In genomic region chr11:53761822-53762221, GRCm38 (mm10) we compare ENCODE assay signal across 9 mouse cellular contexts. TPM values are rescaled to one million over a fixed set of nuclear protein-coding genes. Genes with fewer than 3 reads are reported as not detected.
DNase-seq lines count a peak whose midpoint lies in the region; ATAC-seq and TF ChIP-seq lines count a peak whose summit lies in the region.
"Had no signal": no experiment of that assay in that cellular context is flagged by ENCODE, and none has a peak within 500 bp of the region (broad histone marks: within the 10 kb centered on the region; RNA-seq: fewer than 3 reads in every experiment).

No protein-coding gene starts in this region.

- no peaks in the 10 kb centered on the region for H3K36me3 ChIP-seq in forebrain, embryonic 16.5 days (ENCODE audit: control insufficient read depth, insufficient read depth)
- H3K36me3 ChIP-seq in forebrain, embryonic 10.5 days (replicated peaks), result no peaks in the 10 kb centered on the region
- H3K36me3 ChIP-seq in E14TG2a.4 (ENCODE audit: insufficient read depth, low read length), result no peaks in the 10 kb centered on the region
- H3K36me3 ChIP-seq in intestine, embryonic 15.5 days, result no peaks in the 10 kb centered on the region
- H3K36me3 ChIP-seq in lung, embryonic 14.5 days (ENCODE audit: insufficient read depth), result no peaks in the 10 kb centered on the region

- no peak for ATAC-seq in forebrain, embryonic 16.5 days
- ATAC-seq in intestine, embryonic 15.5 days, result no peak
- peak; percentile 52; the same call in 1 of the 2 replicates for ATAC-seq in lung, embryonic 14.5 days (ENCODE audit: insufficient read depth)

- peaks cover 22% of the 10 kb centered on the region for H3K4me1 ChIP-seq in forebrain, embryonic 16.5 days (replicated peaks; ENCODE audit: control insufficient read depth, insufficient read depth, low read length)
- peaks cover 65% of the 10 kb centered on the region for H3K4me1 ChIP-seq in forebrain, embryonic 10.5 days
- peaks cover 90% of the 10 kb centered on the region for H3K4me1 ChIP-seq in E14TG2a.4 (replicated peaks; ENCODE audit: low read depth, low read length)
- H3K4me1 ChIP-seq in embryonic fibroblast, embryonic 13.5 days (ENCODE audit: control insufficient read depth, insufficient read depth, low read length), result peaks cover 21% of the 10 kb centered on the region; the same call in 1 of the 2 replicates
- peaks cover 66% of the 10 kb centered on the region for H3K4me1 ChIP-seq in intestine, embryonic 15.5 days (replicated peaks)
- peaks cover 45% of the 10 kb centered on the region for H3K4me1 ChIP-seq in lung, embryonic 14.5 days (ENCODE audit: insufficient read depth)

- peaks cover 7% of the 10 kb centered on the region; the same call in 1 of the 2 replicates for H3K27me3 ChIP-seq in forebrain, embryonic 16.5 days (replicated peaks; ENCODE audit: control insufficient read depth, insufficient read depth, low read length)
- peaks cover 78% of the 10 kb centered on the region for H3K27me3 ChIP-seq in forebrain, embryonic 10.5 days (ENCODE audit: poor library complexity, severe bottlenecking)
- H3K27me3 ChIP-seq in E14TG2a.4 (ENCODE audit: insufficient read depth, low read length), result no peaks in the 10 kb centered on the region
- no peaks in the 10 kb centered on the region for H3K27me3 ChIP-seq in intestine, embryonic 15.5 days (replicated peaks)
- no peaks in the 10 kb centered on the region for H3K27me3 ChIP-seq in lung, embryonic 14.5 days (ENCODE audit: insufficient read depth, low read length)

- no peak for TF ChIP-seq CTCF in E14TG2a.4 (conservative IDR thresholded peaks at IDR 0.05; ENCODE audit: low read length)
- TF ChIP-seq CTCF in embryonic fibroblast, embryonic 13.5 days (IDR thresholded peaks at IDR 0.05; ENCODE audit: borderline replicate concordance, insufficient read depth, low read length), result no peak
- TF ChIP-seq CTCF in lung, embryonic 14.5 days (IDR thresholded peaks at IDR 0.05; ENCODE audit: low read depth), result no peak

- no peak for DNase-seq in forebrain, embryonic 10.5 days (ENCODE audit: extremely low spot score, low spot score)
- DNase-seq in lung, embryonic 14.5 days, result peak; percentile 89
- DNase-seq in frontal cortex, postnatal 14 days (ENCODE audit: low spot score in 2 of 2), result no peak
- DNase-seq in layer of hippocampus, adult 18-20 months (ENCODE audit: low spot score in 2 of 2), result no peak

- 0 out of 2 replicates have a peak overlapping the region, but pooled peaks have one; percentile 14 for H3K27ac ChIP-seq in forebrain, embryonic 16.5 days (ENCODE audit: low read length)
- H3K27ac ChIP-seq in forebrain, embryonic 10.5 days, result no peak overlapping the region
- H3K27ac ChIP-seq in embryonic fibroblast, embryonic 13.5 days (ENCODE audit: insufficient read depth, low read length), result peak overlapping the region; percentile 86
- H3K27ac ChIP-seq in intestine, embryonic 15.5 days, result peak overlapping the region; percentile 98
- peak overlapping the region; percentile 97 for H3K27ac ChIP-seq in lung, embryonic 14.5 days (ENCODE audit: low read depth)

- H3K9me3 ChIP-seq in forebrain, embryonic 16.5 days (ENCODE audit: control insufficient read depth, low read length), result no peaks in the 10 kb centered on the region
- H3K9me3 ChIP-seq in forebrain, embryonic 10.5 days, result no peaks in the 10 kb centered on the region
- H3K9me3 ChIP-seq in E14TG2a.4 (ENCODE audit: low read length), result no peaks in the 10 kb centered on the region
- H3K9me3 ChIP-seq in intestine, embryonic 15.5 days, result no peaks in the 10 kb centered on the region
- no peaks in the 10 kb centered on the region for H3K9me3 ChIP-seq in lung, embryonic 14.5 days (ENCODE audit: low read depth, low read length)

- H3K4me2 ChIP-seq in forebrain, embryonic 16.5 days (ENCODE audit: low read length), result no peak overlapping the region
- peak overlapping the region; percentile 75; the same call in 1 of the 2 replicates for H3K4me2 ChIP-seq in intestine, embryonic 15.5 days (replicated peaks)
- H3K4me2 ChIP-seq in lung, embryonic 14.5 days, result 0 out of 2 replicates have a peak overlapping the region, but pooled peaks have one; percentile 12

- 0 out of 2 replicates have a peak, but pooled peaks have one; percentile 41 for TF ChIP-seq POLR2A in embryonic fibroblast, embryonic 13.5 days (IDR thresholded peaks at IDR 0.05; ENCODE audit: low read depth, low read length)

- H3K4me3 ChIP-seq in forebrain, embryonic 16.5 days (replicated peaks; ENCODE audit: low read length), result no peak overlapping the region
- no peak overlapping the region for H3K4me3 ChIP-seq in forebrain, embryonic 10.5 days
- peak overlapping the region; percentile 74; the same call in 1 of the 2 replicates for H3K4me3 ChIP-seq in E14TG2a.4 (replicated peaks; ENCODE audit: low read length)
- no peak overlapping the region for H3K4me3 ChIP-seq in embryonic fibroblast, embryonic 13.5 days (ENCODE audit: insufficient read depth, low read length)
- H3K4me3 ChIP-seq in intestine, embryonic 15.5 days (replicated peaks), result no peak overlapping the region
- no peak overlapping the region for H3K4me3 ChIP-seq in lung, embryonic 14.5 days (ENCODE audit: low read depth, low read length)

- H3K9ac ChIP-seq in forebrain, embryonic 16.5 days (replicated peaks; ENCODE audit: low read depth, low read length), result no peak overlapping the region
- no peak overlapping the region for H3K9ac ChIP-seq in intestine, embryonic 15.5 days
- H3K9ac ChIP-seq in lung, embryonic 14.5 days, result 0 out of 2 replicates have a peak overlapping the region, but pooled peaks have one; percentile 4

- 49% methylated on average over 2 of the region's 2 CpGs for WGBS in forebrain, embryonic 16.5 days
- WGBS in forebrain, embryonic 10.5 days, result 56% methylated on average over 2 of the region's 2 CpGs
- 31% methylated on average over 2 of the region's 2 CpGs for WGBS in intestine, embryonic 15.5 days
- 22% methylated on average over 2 of the region's 2 CpGs for WGBS in lung, embryonic 14.5 days

RNA-seq across cellular contexts. Expression of gene Irf1, which starts 8.0 kb away (rescaled TPM):
- polyA plus RNA-seq in forebrain, embryonic 16.5 days (2015; fragmentation: Nextera tagmentation; extraction: Ambion mirVana), result 2.5 and 3.4 TPM in 2 replicates
- polyA plus RNA-seq in forebrain, embryonic 10.5 days (2016; fragmentation: Nextera tagmentation; extraction: Ambion mirVana), result 3.7 and 4.9 TPM in 2 replicates
- polyA plus RNA-seq in embryonic fibroblast, embryonic 13.5 days (2011; ENCODE audit: insufficient read length, low read depth, missing spikeins), result 19.7 and 35.1 TPM in 2 replicates
- 43.5 and 45.9 TPM in 2 replicates for polyA plus RNA-seq in intestine, embryonic 15.5 days (2015; fragmentation: Nextera tagmentation; extraction: Ambion mirVana)
- polyA plus RNA-seq in lung, embryonic 14.5 days (2014; fragmentation: Nextera tagmentation; extraction: Ambion mirVana), result 17.3 and 17.9 TPM in 2 replicates
- 10 to 100 TPM in 1 of 2 experiments, 1 to 10 TPM in 1; 9.4 to 11.6 TPM for total RNA-seq in layer of hippocampus, adult 18-20 months (2021)

RNA-seq across cellular contexts. Expression of gene Gm17334, which starts 11.2 kb away (rescaled TPM):
- polyA plus RNA-seq in forebrain, embryonic 16.5 days (2015; fragmentation: Nextera tagmentation; extraction: Ambion mirVana), result 0.24 TPM in 1 of 2 replicates, not detected in the other
- polyA plus RNA-seq in forebrain, embryonic 10.5 days (2016; fragmentation: Nextera tagmentation; extraction: Ambion mirVana), result not detected in 2 replicates
- polyA plus RNA-seq in embryonic fibroblast, embryonic 13.5 days (2011; ENCODE audit: insufficient read length, low read depth, missing spikeins), result not detected in 2 replicates
- 0.26 and 0.32 TPM in 2 replicates for polyA plus RNA-seq in intestine, embryonic 15.5 days (2015; fragmentation: Nextera tagmentation; extraction: Ambion mirVana)
- polyA plus RNA-seq in lung, embryonic 14.5 days (2014; fragmentation: Nextera tagmentation; extraction: Ambion mirVana), result 0.22 and 0.28 TPM in 2 replicates
- 1 to 10 TPM in 1 of 2 experiments, under 1 TPM in 1; 0.99 to 1.9 TPM for total RNA-seq in layer of hippocampus, adult 18-20 months (2021)
- polyA plus RNA-seq: embryonic facial prominence, embryonic 11.5 days had no signal

RNA-seq across cellular contexts. Expression of gene Il5, which starts 41.2 kb away (rescaled TPM):
- not detected in 2 replicates for polyA plus RNA-seq in forebrain, embryonic 16.5 days (2015; fragmentation: Nextera tagmentation; extraction: Ambion mirVana)
- 0.11 TPM in 1 of 2 replicates, not detected in the other for polyA plus RNA-seq in forebrain, embryonic 10.5 days (2016; fragmentation: Nextera tagmentation; extraction: Ambion mirVana)
- not detected in 2 replicates for polyA plus RNA-seq in embryonic fibroblast, embryonic 13.5 days (2011; ENCODE audit: insufficient read length, low read depth, missing spikeins)
- polyA plus RNA-seq in intestine, embryonic 15.5 days (2015; fragmentation: Nextera tagmentation; extraction: Ambion mirVana), result not detected in 2 replicates
- not detected in 2 replicates for polyA plus RNA-seq in lung, embryonic 14.5 days (2014; fragmentation: Nextera tagmentation; extraction: Ambion mirVana)
- not detected for total RNA-seq in layer of hippocampus, adult 18-20 months (2021)
- polyA plus RNA-seq: embryonic facial prominence, embryonic 11.5 days had no signal

RNA-seq across cellular contexts. Expression of gene Rad50, which starts 54.7 kb away (rescaled TPM):
- polyA plus RNA-seq in forebrain, embryonic 16.5 days (2015; fragmentation: Nextera tagmentation; extraction: Ambion mirVana), result 14.8 and 17.1 TPM in 2 replicates
- 27.4 and 27.8 TPM in 2 replicates for polyA plus RNA-seq in forebrain, embryonic 10.5 days (2016; fragmentation: Nextera tagmentation; extraction: Ambion mirVana)
- polyA plus RNA-seq in embryonic fibroblast, embryonic 13.5 days (2011; ENCODE audit: insufficient read length, low read depth, missing spikeins), result 25.8 and 31.7 TPM in 2 replicates
- 30.9 and 35.4 TPM in 2 replicates for polyA plus RNA-seq in intestine, embryonic 15.5 days (2015; fragmentation: Nextera tagmentation; extraction: Ambion mirVana)
- 29.3 and 32.3 TPM in 2 replicates for polyA plus RNA-seq in lung, embryonic 14.5 days (2014; fragmentation: Nextera tagmentation; extraction: Ambion mirVana)
- 10 to 100 TPM; 13.2 to 13.9 TPM for total RNA-seq in layer of hippocampus, adult 18-20 months (2021)
